Mouse (Mus musculus): ENCODE measurements at regions not wholly inside any gene's neighbourhood (a gene's known extent, or its start where the extent isn't known, plus 50 kb on each side); places are given as distances from the start of the nearest gene placed in this dataset.
"Not testable (repeated sequence)": the region's sequence is repeated elsewhere in the genome, so short reads cannot be mapped to it uniquely, and the experiment has no call there.

DNA sequence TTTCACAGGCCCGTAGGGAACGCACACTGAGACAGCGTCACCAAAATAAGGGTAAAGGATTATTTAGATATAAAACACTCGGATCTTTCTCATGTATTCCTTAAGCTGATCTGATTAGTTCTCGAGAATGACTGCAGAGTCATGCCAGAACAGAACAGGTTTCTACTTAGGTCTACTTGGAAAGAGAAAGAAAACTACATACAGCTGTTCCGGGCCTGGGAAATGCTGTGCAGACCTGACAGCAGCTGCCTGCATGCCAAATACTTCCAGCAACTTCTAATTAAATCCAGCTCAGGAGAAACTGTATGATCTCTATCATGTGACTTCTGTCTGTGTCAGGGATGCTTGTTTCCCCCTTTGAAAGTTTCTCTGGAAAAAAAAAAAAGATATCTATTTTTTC is 193.8 kb upstream of the Fbxl7 start:
- Histone ChIP-seq H3K79me2 (ENCODE audit: control insufficient read depth, insufficient read depth, low read length) (no peaks in the 10 kb centered on the region), H3K9ac (ENCODE audit: low read depth, low read length) (no peak overlapping the region), H3K27ac (replicated peaks; ENCODE audit: insufficient read depth, low read depth, low read length) (no peak overlapping the region), H3K36me3 (ENCODE audit: control insufficient read depth, insufficient read depth, low read length) (no peaks in the 10 kb centered on the region), H3K27me3 (ENCODE audit: control insufficient read depth, insufficient read depth, low read length) (no peaks in the 10 kb centered on the region), H3K4me3 (ENCODE audit: insufficient read depth, low read depth, low read length) (no peak overlapping the region), H3K4me1 (ENCODE audit: control insufficient read depth, insufficient read depth, low read length) (no peaks in the 10 kb centered on the region)
- TF ChIP-seq POLR2A (IDR thresholded peaks at IDR 0.05; ENCODE audit: extremely low read depth, insufficient read depth, low read length) (no peak), CTCF (IDR thresholded peaks at IDR 0.05; ENCODE audit: low read depth, low read length) (no peak)
- WGBS = 86% methylated on average over 6 of the region's 6 CpGs
- DNase-seq (ENCODE audit: extremely low read depth, low read depth, low spot score) = no peak

GRCm38 (mm10) chr15:27094102-27094501 is 198.7 kb upstream of the Fbxl7 start:
- no peak for DNase-seq (ENCODE audit: extremely low read depth, low read depth, low spot score)
- no peaks in the 10 kb centered on the region for H3K36me3 ChIP-seq (ENCODE audit: control insufficient read depth, insufficient read depth, low read length)
- H3K9ac ChIP-seq (ENCODE audit: low read depth, low read length) = no peak overlapping the region
- 76% methylated on average over 3 of the region's 3 CpGs for WGBS
- H3K27ac ChIP-seq (replicated peaks; ENCODE audit: insufficient read depth, low read depth, low read length) = no peak overlapping the region
- no peak overlapping the region for H3K4me3 ChIP-seq (ENCODE audit: insufficient read depth, low read depth, low read length)
- TF ChIP-seq CTCF (IDR thresholded peaks at IDR 0.05; ENCODE audit: low read depth, low read length) (no peak), POLR2A (IDR thresholded peaks at IDR 0.05; ENCODE audit: extremely low read depth, insufficient read depth, low read length) (no peak)
- H3K27me3 ChIP-seq (ENCODE audit: control insufficient read depth, insufficient read depth, low read length) = no peaks in the 10 kb centered on the region
- no peaks in the 10 kb centered on the region for H3K79me2 ChIP-seq (ENCODE audit: control insufficient read depth, insufficient read depth, low read length)
- no peaks in the 10 kb centered on the region for H3K4me1 ChIP-seq (ENCODE audit: control insufficient read depth, insufficient read depth, low read length)

- Histone ChIP-seq H3K27ac (replicated peaks; ENCODE audit: insufficient read depth, low read depth, low read length) (no peak overlapping the region), H3K4me3 (ENCODE audit: insufficient read depth, low read depth, low read length) (no peak overlapping the region), H3K79me2 (ENCODE audit: control insufficient read depth, insufficient read depth, low read length) (no peaks in the 10 kb centered on the region), H3K9ac (ENCODE audit: low read depth, low read length) (no peak overlapping the region), H3K4me1 (ENCODE audit: control insufficient read depth, insufficient read depth, low read length) (no peaks in the 10 kb centered on the region), H3K27me3 (ENCODE audit: control insufficient read depth, insufficient read depth, low read length) (no peaks in the 10 kb centered on the region), H3K36me3 (ENCODE audit: control insufficient read depth, insufficient read depth, low read length) (no peaks in the 10 kb centered on the region)
- WGBS = 89% methylated on average over 9 of the region's 9 CpGs
- TF ChIP-seq POLR2A (IDR thresholded peaks at IDR 0.05; ENCODE audit: extremely low read depth, insufficient read depth, low read length) = no peak
- TF ChIP-seq CTCF (IDR thresholded peaks at IDR 0.05; ENCODE audit: low read depth, low read length) = no peak
- DNase-seq (ENCODE audit: extremely low read depth, low read depth, low spot score) = no peak
These were observed 199.9 kb upstream of the Fbxl7 start for GRCm38 (mm10) chr15:27095231-27095630.

GRCm38 (mm10) chr15:27101610-27102009 is 206.2 kb upstream of the Fbxl7 start:
- H3K79me2 ChIP-seq (ENCODE audit: control insufficient read depth, insufficient read depth, low read length); H3K27ac ChIP-seq (replicated peaks; ENCODE audit: insufficient read depth, low read depth, low read length); DNase-seq (ENCODE audit: extremely low read depth, low read depth, low spot score); H3K9ac ChIP-seq (ENCODE audit: low read depth, low read length); H3K4me3 ChIP-seq (ENCODE audit: insufficient read depth, low read depth, low read length); H3K36me3 ChIP-seq (ENCODE audit: control insufficient read depth, insufficient read depth, low read length); H3K4me1 ChIP-seq (ENCODE audit: control insufficient read depth, insufficient read depth, low read length); H3K27me3 ChIP-seq (ENCODE audit: control insufficient read depth, insufficient read depth, low read length): not testable (repeated sequence)
- 79% methylated on average over 2 of the region's 2 CpGs for WGBS

DNA sequence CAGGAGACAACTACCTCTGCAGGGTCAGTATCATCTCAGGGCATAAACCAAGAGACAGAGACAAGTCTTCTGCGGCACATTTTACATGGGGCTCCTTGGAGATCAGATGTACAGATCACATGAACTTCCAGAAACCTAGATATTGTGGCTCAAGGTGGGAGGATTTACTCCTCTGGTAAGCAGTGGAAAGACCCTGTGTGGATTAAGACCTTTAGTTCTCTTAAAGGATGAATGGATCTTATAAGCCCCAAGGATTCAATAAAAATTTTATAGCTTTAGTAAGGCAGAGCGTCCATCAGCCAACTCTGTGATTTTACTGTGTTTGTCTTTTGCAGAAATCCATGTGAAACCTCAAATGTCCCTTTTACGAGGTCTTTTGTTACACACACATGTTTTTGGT is 213.8 kb upstream of the Fbxl7 start:
- Histone ChIP-seq H3K79me2 (ENCODE audit: control insufficient read depth, insufficient read depth, low read length) (no peaks in the 10 kb centered on the region), H3K27me3 (ENCODE audit: control insufficient read depth, insufficient read depth, low read length) (no peaks in the 10 kb centered on the region), H3K9ac (ENCODE audit: low read depth, low read length) (no peak overlapping the region), H3K27ac (replicated peaks; ENCODE audit: insufficient read depth, low read depth, low read length) (no peak overlapping the region), H3K4me1 (ENCODE audit: control insufficient read depth, insufficient read depth, low read length) (no peaks in the 10 kb centered on the region), H3K4me3 (ENCODE audit: insufficient read depth, low read depth, low read length) (no peak overlapping the region), H3K36me3 (ENCODE audit: control insufficient read depth, insufficient read depth, low read length) (no peaks in the 10 kb centered on the region)
- WGBS = 86% methylated on average over 3 of the region's 3 CpGs
- no peak for DNase-seq (ENCODE audit: extremely low read depth, low read depth, low spot score)
- TF ChIP-seq POLR2A (IDR thresholded peaks at IDR 0.05; ENCODE audit: extremely low read depth, insufficient read depth, low read length) = no peak
- no peak for TF ChIP-seq CTCF (IDR thresholded peaks at IDR 0.05; ENCODE audit: low read depth, low read length)

DNA sequence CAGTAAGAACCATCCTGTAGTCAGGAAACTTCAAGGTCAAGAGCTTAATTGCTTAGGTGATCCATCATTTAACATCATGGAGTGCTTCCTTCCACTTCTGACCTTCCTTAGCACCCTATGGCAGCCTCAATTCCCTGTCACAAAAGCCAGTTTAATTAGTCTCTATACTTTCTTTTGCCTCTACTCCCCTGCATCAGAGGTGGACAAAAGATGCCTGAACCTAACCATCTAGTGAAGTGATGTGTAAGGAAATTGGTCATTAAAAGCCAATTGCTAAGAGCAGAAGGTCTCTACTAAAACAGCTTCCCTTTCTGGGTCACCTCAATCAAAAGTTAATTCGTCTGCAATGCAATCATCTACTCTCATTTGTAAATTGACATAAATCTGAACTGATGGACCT is 234.3 kb upstream of the Fbxl7 start:
- H3K27me3 ChIP-seq (ENCODE audit: control insufficient read depth, insufficient read depth, low read length) = no peaks in the 10 kb centered on the region
- H3K36me3 ChIP-seq (ENCODE audit: control insufficient read depth, insufficient read depth, low read length) = no peaks in the 10 kb centered on the region
- no peak overlapping the region for H3K27ac ChIP-seq (replicated peaks; ENCODE audit: insufficient read depth, low read depth, low read length)
- no peaks in the 10 kb centered on the region for H3K4me1 ChIP-seq (ENCODE audit: control insufficient read depth, insufficient read depth, low read length)
- no peak overlapping the region for H3K4me3 ChIP-seq (ENCODE audit: insufficient read depth, low read depth, low read length)
- H3K79me2 ChIP-seq (ENCODE audit: control insufficient read depth, insufficient read depth, low read length) = no peaks in the 10 kb centered on the region
- WGBS = 53% methylated on average over 1 of the region's 1 CpGs
- TF ChIP-seq POLR2A (IDR thresholded peaks at IDR 0.05; ENCODE audit: extremely low read depth, insufficient read depth, low read length) = no peak
- TF ChIP-seq CTCF (IDR thresholded peaks at IDR 0.05; ENCODE audit: low read depth, low read length) = no peak
- no peak overlapping the region for H3K9ac ChIP-seq (ENCODE audit: low read depth, low read length)
- no peak for DNase-seq (ENCODE audit: extremely low read depth, low read depth, low spot score)
